Mouse (Mus musculus) C2C12 (cell line): ENCODE measurements around the gene Gm9833.

Experiments used
- CEBPB ChIP-seq: IDR thresholded peaks from one replicate; pipeline ENCODE4 v1.6.1; 2011; ENCODE audit warnings: low read depth, mild to moderate bottlenecking, control low read depth, moderate library complexity
- CTCF ChIP-seq: IDR thresholded peaks from one replicate; pipeline ENCODE4 v1.5.1; 2011; ENCODE audit not compliant: control insufficient read depth, insufficient read depth, insufficient read length
- FOSL1 ChIP-seq: IDR thresholded peaks from one replicate; pipeline ENCODE4 v1.8.0; 2011; ENCODE audit warnings: mild to moderate bottlenecking, low read length; ENCODE audit not compliant: poor library complexity, insufficient read depth, severe bottlenecking
- MAX ChIP-seq: IDR thresholded peaks from one replicate; pipeline ENCODE4 v1.6.1; 2011; ENCODE audit warnings: mild to moderate bottlenecking, control low read depth
- USF1 ChIP-seq: IDR thresholded peaks from one replicate; pipeline ENCODE4 v1.6.1; 2011; ENCODE audit warnings: low read depth, mild to moderate bottlenecking, control low read depth, moderate library complexity

- no peak for TF ChIP-seq CTCF
- no peak for TF ChIP-seq MAX
- TF ChIP-seq FOSL1, result no peak
- no peak for TF ChIP-seq CEBPB
- TF ChIP-seq USF1, result no peak
Measured at GRCm38 (mm10) chr3:10126952-10127351, 39.0 kb downstream of the Gm9833 start.
